Mouse (Mus musculus): Measurements from ENCODE around the gene Krtap11-1. TPM values are rescaled to one million over a fixed set of nuclear protein-coding genes. Genes with fewer than 3 reads are reported as not detected.

Gene Krtap11-1
- not detected for total RNA-seq (2023)

GRCm38 (mm10) chr16:89571083-89571482 lies at the start of gene Krtap11-1:
TSS of gene Krtap11-1 (minus strand) at chr16:89571183.

Other genes with a start within 250 kb of the Krtap11-1 start
- not detected for gene Krtap21-1, start 167.3 kb downstream of the Krtap11-1 start, total RNA-seq (2023)
- gene Krtap6-2, start 151.1 kb downstream of the Krtap11-1 start, total RNA-seq (2023) = not detected
- gene Krtap8-1, start 83.2 kb downstream of the Krtap11-1 start, total RNA-seq (2023) = not detected
- not detected for gene Krtap7-1, start 62.9 kb downstream of the Krtap11-1 start, total RNA-seq (2023)

All from neutrophil, adult 59 days (primary cell).